Mouse (Mus musculus) A20 (cell line): Measurements from ENCODE around the gene Slc48a1.

Experiments
- DNase-seq: peaks from one replicate; pipeline ENCODE4 v3.0.0-alpha.2; 2011; ENCODE audit warnings: low read depth, low spot score

Gene Slc48a1

GRCm38 (mm10) chr15:97825941-97826587, 47.7 kb downstream of the Slc48a1 start:
- DNase-seq: peak; percentile 93

GRCm38 (mm10) chr15:97826588-97827261, 48.4 kb downstream of the Slc48a1 start:
- DNase-seq: peak; percentile 79

- DNase-seq: peak; percentile 76
Observed at GRCm38 (mm10) chr15:97827401-97827800, 49.1 kb downstream of the Slc48a1 start.

GRCm38 (mm10) chr15:97828221-97828842, 50.0 kb downstream of the Slc48a1 start:
- peak; percentile 51 for DNase-seq

GRCm38 (mm10) chr15:97828901-97829338, 50.6 kb downstream of the Slc48a1 start:
- DNase-seq: peak; percentile 79

GRCm38 (mm10) chr15:97829432-97829831, 51.1 kb downstream of the Slc48a1 start:
- peak; percentile 64 for DNase-seq

GRCm38 (mm10) chr15:97830253-97830787, 52.0 kb downstream of the Slc48a1 start:
- DNase-seq: peak; percentile 69

GRCm38 (mm10) chr15:97830788-97831241, 52.5 kb downstream of the Slc48a1 start:
- DNase-seq: no peak

- DNase-seq: peak; percentile 87
Observed at GRCm38 (mm10) chr15:97831242-97831986, 53.1 kb downstream of the Slc48a1 start.

GRCm38 (mm10) chr15:97831987-97832640, 53.8 kb downstream of the Slc48a1 start:
- DNase-seq: no peak

GRCm38 (mm10) chr15:97832764-97833479, 54.6 kb downstream of the Slc48a1 start:
- no peak for DNase-seq

- no peak for DNase-seq
Observed at GRCm38 (mm10) chr15:97836153-97836893, 58.0 kb downstream of the Slc48a1 start.

GRCm38 (mm10) chr15:97836894-97837247, 58.6 kb downstream of the Slc48a1 start:
- no peak for DNase-seq

- DNase-seq: no peak
Observed at GRCm38 (mm10) chr15:97837491-97838061, 59.3 kb downstream of the Slc48a1 start.

GRCm38 (mm10) chr15:97838395-97838794, 60.1 kb downstream of the Slc48a1 start:
- DNase-seq: no peak

- DNase-seq: no peak
Observed at GRCm38 (mm10) chr15:97839012-97839411, 60.7 kb downstream of the Slc48a1 start.

GRCm38 (mm10) chr15:97839473-97839872, 61.2 kb downstream of the Slc48a1 start:
- no peak for DNase-seq

- no peak for DNase-seq
Observed at GRCm38 (mm10) chr15:97839991-97840455, 61.7 kb downstream of the Slc48a1 start.

- peak; percentile 47 for DNase-seq
Observed at GRCm38 (mm10) chr15:97840781-97841180, 62.5 kb downstream of the Slc48a1 start.
